Mouse (Mus musculus) bone marrow macrophage, adult 2 months (primary cell): Measurements from ENCODE around the gene Adam1b. TPM values are rescaled to one million over a fixed set of nuclear protein-coding genes. Genes with fewer than 3 reads are reported as not detected.
A peak's percentile ranks its signal among the peaks of the same experiment; 100 is the strongest.

Experiments
- H3K27ac ChIP-seq: 2 replicates; pipeline ENCODE4 v1.5.1; 2012; ENCODE audit warnings: low read depth, low read length; ENCODE audit not compliant: insufficient read depth
- H3K4me1 ChIP-seq: 2 replicates; pipeline ENCODE4 v1.6.1; 2012; ENCODE audit warnings: low read length; ENCODE audit not compliant: control insufficient read depth, insufficient read depth
- H3K4me3 ChIP-seq: 2 replicates; pipeline ENCODE4 v1.5.1; 2012; ENCODE audit warnings: mild to moderate bottlenecking, low read length, moderate library complexity; ENCODE audit not compliant: insufficient read depth
- CTCF ChIP-seq: IDR thresholded peaks from 2 replicates; pipeline ENCODE4 v1.5.1; 2012; ENCODE audit warnings: low read depth, mild to moderate bottlenecking, low read length, moderate library complexity
- POLR2A ChIP-seq: IDR thresholded peaks from 2 replicates; pipeline ENCODE4 v1.6.1; 2012; ENCODE audit warnings: mild to moderate bottlenecking, low read depth, low read length, borderline replicate concordance
- polyA plus RNA-seq: library from polyadenylated mRNA; stranded (reverse); fragments of >200 nt; gene quantifications from 2 replicates; pipeline ENCODE4 v1.2.4, GENCODE M21; 2012; ENCODE audit not compliant: missing spikeins, insufficient read depth, insufficient read length

Adam1b gene
- polyA plus RNA-seq = not detected in 2 replicates

- Histone ChIP-seq H3K4me3 (no peak within 1 kb of the TSS), H3K4me1 (peaks cover 13% of the 10 kb centered on the region), H3K27ac (no peak within 1 kb of the TSS)
- no peak for TF ChIP-seq POLR2A
- no peak for TF ChIP-seq CTCF
These were observed at the start of gene Adam1b for GRCm38 (mm10) chr5:121503231-121503630. TSS of gene Adam1b (minus strand) at chr5:121503435.

- Histone ChIP-seq H3K4me3 (no peak overlapping the region), H3K27ac (no peak overlapping the region), H3K4me1 (peaks cover 7% of the 10 kb centered on the region)
- TF ChIP-seq CTCF (no peak), POLR2A (no peak)
These were observed 46.0 kb upstream of the Adam1b start for GRCm38 (mm10) chr5:121549196-121549595.

GRCm38 (mm10) chr5:121547084-121547483 lies 43.8 kb upstream of the Adam1b start:
- Histone ChIP-seq H3K4me3 (no peak overlapping the region), H3K27ac (no peak overlapping the region), H3K4me1 (peaks cover 18% of the 10 kb centered on the region)
- TF ChIP-seq CTCF = no peak
- no peak for TF ChIP-seq POLR2A

- Histone ChIP-seq H3K4me1 (peaks cover 18% of the 10 kb centered on the region), H3K27ac (0 out of 2 replicates have a peak overlapping the region, but pooled peaks have one; percentile 43), H3K4me3 (peak overlapping the region; percentile 79)
- TF ChIP-seq CTCF (no peak), POLR2A (no peak)
These were observed 43.3 kb upstream of the Adam1b start for GRCm38 (mm10) chr5:121546530-121546895.

- H3K27ac ChIP-seq = peak within 1 kb of the TSS; percentile 83
- peak within 1 kb of the TSS; percentile 79 for H3K4me3 ChIP-seq
- H3K4me1 ChIP-seq = peaks cover 18% of the 10 kb centered on the region
- TF ChIP-seq CTCF (no peak), POLR2A (no peak)
These were observed 42.7 kb upstream of the Adam1b start, which contains the start of gene Mapkapk5 for GRCm38 (mm10) chr5:121545793-121546529. TSS of gene Mapkapk5 (minus strand) at chr5:121545905.

- Histone ChIP-seq H3K4me3 (peak within 1 kb of the TSS; percentile 79), H3K27ac (peak within 1 kb of the TSS; percentile 83), H3K4me1 (peaks cover 18% of the 10 kb centered on the region)
- TF ChIP-seq CTCF (no peak), POLR2A (no peak)
These were observed 41.9 kb upstream of the Adam1b start, which contains the start of the genes Adam1a and Gm42878 for GRCm38 (mm10) chr5:121544910-121545792. TSS of gene Adam1a (minus strand) at chr5:121545482. TSS of gene Gm42878 (minus strand) at chr5:121545482.

- Histone ChIP-seq H3K27ac (no peak overlapping the region), H3K4me3 (no peak overlapping the region), H3K4me1 (peaks cover 18% of the 10 kb centered on the region)
- TF ChIP-seq POLR2A = no peak
These were observed 40.1 kb upstream of the Adam1b start for GRCm38 (mm10) chr5:121543370-121543769.

- H3K27ac ChIP-seq = no peak overlapping the region
- H3K4me3 ChIP-seq = no peak overlapping the region
- TF ChIP-seq POLR2A (no peak), CTCF (no peak)
- peaks cover 18% of the 10 kb centered on the region for H3K4me1 ChIP-seq
These were observed 38.0 kb upstream of the Adam1b start for GRCm38 (mm10) chr5:121541235-121541634.

- Histone ChIP-seq H3K4me1 (peaks cover 18% of the 10 kb centered on the region), H3K27ac (no peak overlapping the region), H3K4me3 (no peak overlapping the region)
- TF ChIP-seq CTCF (no peak), POLR2A (no peak)
These were observed 36.8 kb upstream of the Adam1b start for GRCm38 (mm10) chr5:121540066-121540465.

- Histone ChIP-seq H3K4me3 (no peak overlapping the region), H3K4me1 (peaks cover 7% of the 10 kb centered on the region), H3K27ac (peak overlapping the region; percentile 13; the same call in 1 of the 2 replicates)
- TF ChIP-seq POLR2A = no peak
- TF ChIP-seq CTCF = no peak
These were observed 34.4 kb upstream of the Adam1b start for GRCm38 (mm10) chr5:121537588-121537987.
